Mouse (Mus musculus): Measurements from ENCODE around the gene AI661453.

The AI661453 gene

GRCm38 (mm10) chr17:47473434-47473974 lies 37.1 kb downstream of the AI661453 start:
- Histone ChIP-seq H3K36me3 (ENCODE audit: insufficient read depth, low read length) (no peaks in the 10 kb centered on the region), H3K27me3 (ENCODE audit: insufficient read depth, low read length) (peaks cover 14% of the 10 kb centered on the region), H3K4me3 (replicated peaks; ENCODE audit: low read length) (no peak overlapping the region), H3K9me3 (ENCODE audit: low read length) (no peaks in the 10 kb centered on the region), H3K4me1 (replicated peaks; ENCODE audit: low read depth, low read length) (peaks cover 53% of the 10 kb centered on the region)
- TF ChIP-seq NANOG (IDR thresholded peaks at IDR 0.05; ENCODE audit: borderline replicate concordance, low read length) = no peak
- TF ChIP-seq POU5F1 (IDR thresholded peaks at IDR 0.05; ENCODE audit: borderline replicate concordance, low read length) = no peak
- TF ChIP-seq CTCF (conservative IDR thresholded peaks at IDR 0.05; ENCODE audit: low read length) = peak; percentile 88

- Histone ChIP-seq H3K9me3 (ENCODE audit: low read length) (no peaks in the 10 kb centered on the region), H3K4me1 (replicated peaks; ENCODE audit: low read depth, low read length) (peaks cover 45% of the 10 kb centered on the region), H3K4me3 (replicated peaks; ENCODE audit: low read length) (no peak overlapping the region), H3K27me3 (ENCODE audit: insufficient read depth, low read length) (peaks cover 7% of the 10 kb centered on the region), H3K36me3 (ENCODE audit: insufficient read depth, low read length) (no peaks in the 10 kb centered on the region)
- no peak for TF ChIP-seq POU5F1 (IDR thresholded peaks at IDR 0.05; ENCODE audit: borderline replicate concordance, low read length)
- TF ChIP-seq NANOG (IDR thresholded peaks at IDR 0.05; ENCODE audit: borderline replicate concordance, low read length) = no peak
- TF ChIP-seq CTCF (conservative IDR thresholded peaks at IDR 0.05; ENCODE audit: low read length) = no peak
Measured at GRCm38 (mm10) chr17:47474250-47474649, 37.8 kb downstream of the AI661453 start.

- Histone ChIP-seq H3K9me3 (ENCODE audit: low read length) (no peaks in the 10 kb centered on the region), H3K4me1 (replicated peaks; ENCODE audit: low read depth, low read length) (peaks cover 41% of the 10 kb centered on the region), H3K36me3 (ENCODE audit: insufficient read depth, low read length) (no peaks in the 10 kb centered on the region), H3K27me3 (ENCODE audit: insufficient read depth, low read length) (peaks cover 2% of the 10 kb centered on the region; the same call in 1 of the 2 replicates), H3K4me3 (replicated peaks; ENCODE audit: low read length) (no peak overlapping the region)
- TF ChIP-seq POU5F1 (IDR thresholded peaks at IDR 0.05; ENCODE audit: borderline replicate concordance, low read length) (no peak), CTCF (conservative IDR thresholded peaks at IDR 0.05; ENCODE audit: low read length) (no peak), NANOG (IDR thresholded peaks at IDR 0.05; ENCODE audit: borderline replicate concordance, low read length) (no peak)
Measured at GRCm38 (mm10) chr17:47475181-47475580, 38.8 kb downstream of the AI661453 start.

GRCm38 (mm10) chr17:47475714-47476113 lies 39.3 kb downstream of the AI661453 start:
- Histone ChIP-seq H3K9me3 (ENCODE audit: low read length) (no peaks in the 10 kb centered on the region), H3K36me3 (ENCODE audit: insufficient read depth, low read length) (no peaks in the 10 kb centered on the region), H3K27me3 (ENCODE audit: insufficient read depth, low read length) (0 out of 2 replicates have a peak, but pooled peaks cover 2% of the 10 kb centered on the region), H3K4me1 (replicated peaks; ENCODE audit: low read depth, low read length) (peaks cover 41% of the 10 kb centered on the region), H3K4me3 (replicated peaks; ENCODE audit: low read length) (no peak overlapping the region)
- TF ChIP-seq POU5F1 (IDR thresholded peaks at IDR 0.05; ENCODE audit: borderline replicate concordance, low read length) (no peak), CTCF (conservative IDR thresholded peaks at IDR 0.05; ENCODE audit: low read length) (peak; percentile 95)

GRCm38 (mm10) chr17:47479887-47480286 lies 43.5 kb downstream of the AI661453 start:
- TF ChIP-seq NANOG (IDR thresholded peaks at IDR 0.05; ENCODE audit: borderline replicate concordance, low read length) = no peak
- no peak for TF ChIP-seq CTCF (conservative IDR thresholded peaks at IDR 0.05; ENCODE audit: low read length)
- TF ChIP-seq POU5F1 (IDR thresholded peaks at IDR 0.05; ENCODE audit: borderline replicate concordance, low read length) = no peak
- Histone ChIP-seq H3K27me3 (ENCODE audit: insufficient read depth, low read length) (no peaks in the 10 kb centered on the region), H3K4me1 (replicated peaks; ENCODE audit: low read depth, low read length) (peaks cover 33% of the 10 kb centered on the region), H3K36me3 (ENCODE audit: insufficient read depth, low read length) (no peaks in the 10 kb centered on the region), H3K4me3 (replicated peaks; ENCODE audit: low read length) (no peak overlapping the region), H3K9me3 (ENCODE audit: low read length) (no peaks in the 10 kb centered on the region)

GRCm38 (mm10) chr17:47482401-47482800 lies 46.0 kb downstream of the AI661453 start:
- Histone ChIP-seq H3K36me3 (ENCODE audit: insufficient read depth, low read length) (peaks cover 3% of the 10 kb centered on the region), H3K4me3 (replicated peaks; ENCODE audit: low read length) (no peak overlapping the region), H3K27me3 (ENCODE audit: insufficient read depth, low read length) (no peaks in the 10 kb centered on the region), H3K4me1 (replicated peaks; ENCODE audit: low read depth, low read length) (peaks cover 58% of the 10 kb centered on the region), H3K9me3 (ENCODE audit: low read length) (no peaks in the 10 kb centered on the region)
- TF ChIP-seq CTCF (conservative IDR thresholded peaks at IDR 0.05; ENCODE audit: low read length) = peak; percentile 91
- no peak for TF ChIP-seq POU5F1 (IDR thresholded peaks at IDR 0.05; ENCODE audit: borderline replicate concordance, low read length)

GRCm38 (mm10) chr17:47484241-47484921 lies 48.0 kb downstream of the AI661453 start:
- TF ChIP-seq CTCF (conservative IDR thresholded peaks at IDR 0.05; ENCODE audit: low read length) = no peak
- no peak for TF ChIP-seq POU5F1 (IDR thresholded peaks at IDR 0.05; ENCODE audit: borderline replicate concordance, low read length)
- TF ChIP-seq NANOG (IDR thresholded peaks at IDR 0.05; ENCODE audit: borderline replicate concordance, low read length) = no peak
- peaks cover 23% of the 10 kb centered on the region for H3K36me3 ChIP-seq (ENCODE audit: insufficient read depth, low read length)

GRCm38 (mm10) chr17:47484993-47485392 lies 48.6 kb downstream of the AI661453 start:
- Histone ChIP-seq H3K9me3 (ENCODE audit: low read length) (no peaks in the 10 kb centered on the region), H3K4me3 (replicated peaks; ENCODE audit: low read length) (no peak overlapping the region), H3K36me3 (ENCODE audit: insufficient read depth, low read length) (peaks cover 29% of the 10 kb centered on the region), H3K27me3 (ENCODE audit: insufficient read depth, low read length) (no peaks in the 10 kb centered on the region), H3K4me1 (replicated peaks; ENCODE audit: low read depth, low read length) (peaks cover 80% of the 10 kb centered on the region)
- TF ChIP-seq NANOG (IDR thresholded peaks at IDR 0.05; ENCODE audit: borderline replicate concordance, low read length) = no peak
- no peak for TF ChIP-seq CTCF (conservative IDR thresholded peaks at IDR 0.05; ENCODE audit: low read length)
- no peak for TF ChIP-seq POU5F1 (IDR thresholded peaks at IDR 0.05; ENCODE audit: borderline replicate concordance, low read length)

More at GRCm38 (mm10) chr17:47484241-47484921, 48.0 kb downstream of the AI661453 start:
- Histone ChIP-seq H3K9me3 (ENCODE audit: low read length) (no peaks in the 10 kb centered on the region), H3K4me1 (replicated peaks; ENCODE audit: low read depth, low read length) (peaks cover 78% of the 10 kb centered on the region), H3K27me3 (ENCODE audit: insufficient read depth, low read length) (no peaks in the 10 kb centered on the region), H3K4me3 (replicated peaks; ENCODE audit: low read length) (no peak overlapping the region)
